Mouse (Mus musculus) heart, embryonic 12.5 days (tissue): Measurements from ENCODE around the gene Sult6b2. TPM values are rescaled to one million over a fixed set of nuclear protein-coding genes. Genes with fewer than 3 reads are reported as not detected.
A peak's percentile ranks its signal among the peaks of the same experiment; 100 is the strongest.

ENCODE experiments used
- ATAC-seq: fragments of 200-750 bp; cut with Nextera tagmentation; 2 replicates; pipeline ENCODE4 v1.8.0; 2017; ENCODE audit warnings: moderate TSS enrichment, moderate library complexity; ENCODE audit not compliant: insufficient number of reproducible peaks, low FRiP score
- H3K27ac ChIP-seq: fragments of 300-500 bp; sonication (generic); 2 replicates; pipeline ENCODE4 v1.5.1; 2016; ENCODE audit warnings: mild to moderate bottlenecking, moderate library complexity; ENCODE audit not compliant: poor library complexity, severe bottlenecking
- H3K27me3 ChIP-seq: fragments of 300-500 bp; sonication (generic); replicated peaks from 2 replicates; pipeline ENCODE4 v1.6.1; 2016; ENCODE audit warnings: mild to moderate bottlenecking, moderate library complexity
- H3K36me3 ChIP-seq: fragments of 300-500 bp; sonication (generic); 2 replicates; pipeline ENCODE4 v1.6.1; 2016; ENCODE audit warnings: mild to moderate bottlenecking, moderate library complexity
- H3K4me1 ChIP-seq: fragments of 300-500 bp; sonication (generic); replicated peaks from 2 replicates; pipeline ENCODE4 v1.6.1; 2016; ENCODE audit warnings: mild to moderate bottlenecking
- H3K4me2 ChIP-seq: fragments of 300-500 bp; sonication (generic); 2 replicates; pipeline ENCODE4 v1.6.1; 2016; ENCODE audit warnings: mild to moderate bottlenecking, moderate library complexity
- H3K4me3 ChIP-seq: fragments of 300-500 bp; sonication (generic); 2 replicates; pipeline ENCODE4 v1.5.1; 2016; ENCODE audit warnings: mild to moderate bottlenecking
- H3K9ac ChIP-seq: fragments of 300-500 bp; sonication (generic); 2 replicates; pipeline ENCODE4 v1.6.1; 2016; ENCODE audit warnings: mild to moderate bottlenecking, moderate library complexity
- H3K9me3 ChIP-seq: fragments of 300-500 bp; sonication (generic); replicated peaks from 2 replicates; pipeline ENCODE4 v1.6.1; 2016; ENCODE audit warnings: mild to moderate bottlenecking, moderate library complexity
- WGBS: fragments of 180-500 bp; shearing (Covaris S2); methylation state at CpG from one replicate; pipeline ENCODE4 v1.1.7; 2016; 5-methylcytosine and 5-hydroxymethylcytosine counted together
- polyA plus RNA-seq: library from polyadenylated mRNA; unstranded; fragments of >200 nt; fragmentation: Nextera tagmentation; extraction: Ambion mirVana; gene quantifications from 2 replicates; pipeline ENCODE4 v1.2.1, GENCODE M21; 2016

The Sult6b2 gene
- polyA plus RNA-seq, 1 experiment from 2014 or later: 0.08 TPM

DNA sequence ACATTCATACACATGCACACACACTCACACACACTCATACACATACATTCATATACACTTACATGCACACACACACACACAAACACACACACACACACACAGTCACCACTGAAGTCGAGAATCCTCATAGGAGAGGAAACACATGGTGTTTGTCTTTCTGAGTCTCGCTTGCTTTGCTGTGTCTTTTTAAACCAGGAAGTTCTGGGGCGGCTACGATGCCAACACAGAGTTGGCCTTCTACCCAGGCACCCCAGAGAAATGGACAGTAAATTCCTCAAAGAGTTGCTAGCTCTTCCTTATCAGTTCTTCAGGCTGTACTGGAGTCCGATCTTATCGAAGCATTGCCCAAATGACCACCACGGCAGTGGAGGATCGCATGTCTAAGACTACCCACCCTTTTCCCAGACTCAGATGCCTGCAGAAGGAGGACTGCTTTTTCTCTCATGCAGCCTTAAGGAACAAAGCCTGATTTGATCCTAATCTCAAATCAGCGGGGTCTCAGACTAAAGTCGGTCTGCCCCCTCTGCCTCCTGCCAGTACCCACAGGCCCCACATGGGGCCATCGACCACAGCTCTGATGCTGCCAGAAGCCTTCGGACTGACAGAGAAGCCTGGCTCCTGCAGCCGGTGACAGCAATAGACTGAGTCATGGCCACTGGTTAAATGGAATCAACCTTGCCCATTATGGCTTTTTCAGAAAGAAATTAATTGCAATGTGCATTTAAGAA lies 11.9 kb downstream of the Sult6b2 start:
- Histone ChIP-seq H3K9me3 (peaks cover 5% of the 10 kb centered on the region; the same call in 1 of the 2 replicates), H3K27ac (no peak overlapping the region), H3K4me1 (peaks cover 14% of the 10 kb centered on the region), H3K27me3 (no peaks in the 10 kb centered on the region), H3K9ac (no peak overlapping the region), H3K4me2 (peak overlapping the region; percentile 43), H3K4me3 (no peak overlapping the region), H3K36me3 (no peaks in the 10 kb centered on the region)
- 22% methylated on average over 13 of the region's 13 CpGs for WGBS
- no peak for ATAC-seq

DNA sequence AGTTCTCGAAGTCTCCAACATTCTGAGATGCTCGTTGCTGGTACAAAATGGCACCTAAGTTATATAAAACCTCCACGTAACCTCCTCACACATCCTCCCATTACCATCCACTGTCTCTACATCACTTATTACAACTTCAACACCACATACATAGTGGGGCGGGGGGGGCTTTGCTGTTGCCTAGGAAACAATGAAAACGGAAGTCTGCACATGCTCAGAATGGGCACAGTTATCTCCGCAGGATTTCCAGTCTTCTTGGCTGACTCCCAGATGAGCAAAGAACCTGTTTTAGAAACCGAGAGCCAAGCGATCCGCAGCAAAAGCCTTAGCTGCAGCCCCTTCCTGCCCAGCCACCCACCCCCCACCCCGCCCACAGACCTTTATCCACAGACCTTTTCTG lies 14.6 kb downstream of the Sult6b2 start:
- Histone ChIP-seq H3K9me3 (peaks cover 5% of the 10 kb centered on the region; the same call in 1 of the 2 replicates), H3K4me3 (no peak overlapping the region), H3K27ac (no peak overlapping the region), H3K9ac (no peak overlapping the region), H3K4me2 (no peak overlapping the region), H3K4me1 (peaks cover 14% of the 10 kb centered on the region; the same call in 1 of the 2 replicates), H3K27me3 (no peaks in the 10 kb centered on the region), H3K36me3 (no peaks in the 10 kb centered on the region)
- no peak for ATAC-seq
- WGBS: 83% methylated on average over 10 of the region's 10 CpGs

DNA sequence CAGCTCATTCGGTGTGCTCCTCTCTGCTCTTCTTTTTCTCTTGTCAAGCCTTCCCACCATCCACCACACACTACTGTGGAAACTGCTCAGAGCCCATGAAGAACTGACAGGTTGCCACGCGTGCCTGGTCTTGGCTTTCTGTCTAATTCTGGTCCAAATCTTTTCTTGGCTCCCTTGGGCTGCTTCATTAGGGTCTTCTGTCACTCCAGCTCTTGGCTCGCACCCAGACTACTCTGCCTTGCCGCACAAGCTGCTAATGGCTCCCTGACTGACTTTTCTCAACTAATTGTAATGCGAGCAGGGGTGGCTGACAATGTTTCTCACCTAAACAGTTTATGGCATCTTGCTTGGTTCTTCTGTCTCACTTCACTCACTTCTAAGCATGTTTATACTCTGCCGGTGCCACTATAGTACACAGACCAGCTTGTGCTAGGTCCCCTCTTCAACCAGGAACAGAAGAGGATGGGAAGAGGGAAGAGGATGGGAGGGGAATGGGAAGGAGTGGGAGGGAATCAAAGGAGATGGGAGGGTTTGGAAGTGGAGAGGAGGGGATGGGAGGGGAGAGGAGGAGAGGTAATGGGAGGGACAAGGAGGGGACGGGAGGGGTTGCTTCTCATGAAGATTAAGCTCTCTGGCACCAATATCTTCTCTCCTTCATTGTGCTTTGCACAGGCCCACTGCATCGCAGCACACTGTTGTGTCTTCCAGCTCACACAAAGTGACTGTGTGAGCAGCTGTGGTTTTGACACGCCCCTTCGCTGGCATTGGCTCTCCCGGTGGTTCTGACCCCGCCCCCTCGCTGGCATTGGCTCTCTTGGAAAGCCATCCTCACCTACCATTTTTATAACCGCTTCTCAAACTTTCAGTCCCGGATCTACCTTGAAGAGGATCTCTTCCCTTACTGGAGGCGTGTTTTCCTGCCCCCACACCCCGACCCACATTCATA lies 16.0 kb downstream of the Sult6b2 start:
- Histone ChIP-seq H3K27ac (no peak overlapping the region), H3K27me3 (no peaks in the 10 kb centered on the region), H3K4me1 (peaks cover 14% of the 10 kb centered on the region; the same call in 1 of the 2 replicates), H3K4me2 (no peak overlapping the region), H3K4me3 (no peak overlapping the region), H3K36me3 (no peaks in the 10 kb centered on the region), H3K9ac (no peak overlapping the region), H3K9me3 (peaks cover 5% of the 10 kb centered on the region; the same call in 1 of the 2 replicates)
- ATAC-seq: no peak
- WGBS: 53% methylated on average over 18 of the region's 18 CpGs

DNA sequence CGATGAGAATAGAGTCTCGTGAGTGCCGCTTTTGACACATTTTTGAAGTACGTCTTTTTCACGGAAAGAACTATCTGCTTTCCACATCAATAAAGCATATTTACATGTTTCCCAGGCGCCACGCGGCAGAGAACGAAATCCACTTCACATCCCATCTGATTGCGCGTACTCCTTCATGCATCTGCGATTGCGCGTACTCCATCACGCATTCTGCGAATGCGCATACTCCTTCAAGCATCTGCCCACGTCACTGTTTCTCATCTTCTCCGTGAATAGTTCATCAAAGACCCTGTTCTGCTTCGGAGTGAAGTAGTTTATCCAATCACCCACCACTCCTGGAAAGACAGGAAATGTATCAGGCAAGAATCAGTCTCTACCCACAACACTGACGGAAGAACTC lies 18.2 kb downstream of the Sult6b2 start:
- no peak overlapping the region for H3K4me3 ChIP-seq
- 81% methylated on average over 21 of the region's 21 CpGs for WGBS
- no peak for ATAC-seq

DNA sequence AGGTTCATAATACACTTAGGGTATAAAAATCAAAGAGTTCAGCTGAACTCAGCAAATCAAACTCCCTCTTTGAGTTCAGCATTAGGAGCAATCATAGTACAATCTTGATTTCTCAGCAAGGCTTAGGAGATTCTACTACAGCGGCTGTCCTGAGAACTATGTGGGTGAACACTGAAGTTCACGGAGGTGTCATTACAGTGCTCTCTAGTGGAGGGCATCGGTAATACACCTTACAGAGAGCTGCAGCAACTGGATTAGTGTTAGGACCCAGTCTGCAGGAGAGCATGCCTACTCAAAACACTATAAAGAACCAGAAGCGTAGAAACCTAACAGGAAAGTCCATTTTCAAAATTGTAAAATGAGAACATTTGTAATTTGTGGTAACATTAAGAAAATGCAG lies 19.0 kb downstream of the Sult6b2 start:
- H3K27me3 ChIP-seq: no peaks in the 10 kb centered on the region
- ATAC-seq: no peak
- no peak overlapping the region for H3K4me2 ChIP-seq
- H3K9ac ChIP-seq: no peak overlapping the region
- no peak overlapping the region for H3K27ac ChIP-seq
- H3K36me3 ChIP-seq: no peaks in the 10 kb centered on the region
- 29% methylated on average over 4 of the region's 4 CpGs for WGBS
- H3K4me3 ChIP-seq: no peak overlapping the region
- 0 out of 2 replicates have a peak, but pooled peaks cover 8% of the 10 kb centered on the region for H3K4me1 ChIP-seq
- peaks cover 5% of the 10 kb centered on the region; the same call in 1 of the 2 replicates for H3K9me3 ChIP-seq

More for the DNA sequence above, 18.2 kb downstream of the Sult6b2 start:
- H3K27ac ChIP-seq: no peak overlapping the region
- no peak overlapping the region for H3K4me2 ChIP-seq
- no peaks in the 10 kb centered on the region for H3K36me3 ChIP-seq
- H3K27me3 ChIP-seq: no peaks in the 10 kb centered on the region
- peaks cover 5% of the 10 kb centered on the region; the same call in 1 of the 2 replicates for H3K9me3 ChIP-seq
- 0 out of 2 replicates have a peak, but pooled peaks cover 8% of the 10 kb centered on the region for H3K4me1 ChIP-seq
- H3K9ac ChIP-seq: no peak overlapping the region

DNA sequence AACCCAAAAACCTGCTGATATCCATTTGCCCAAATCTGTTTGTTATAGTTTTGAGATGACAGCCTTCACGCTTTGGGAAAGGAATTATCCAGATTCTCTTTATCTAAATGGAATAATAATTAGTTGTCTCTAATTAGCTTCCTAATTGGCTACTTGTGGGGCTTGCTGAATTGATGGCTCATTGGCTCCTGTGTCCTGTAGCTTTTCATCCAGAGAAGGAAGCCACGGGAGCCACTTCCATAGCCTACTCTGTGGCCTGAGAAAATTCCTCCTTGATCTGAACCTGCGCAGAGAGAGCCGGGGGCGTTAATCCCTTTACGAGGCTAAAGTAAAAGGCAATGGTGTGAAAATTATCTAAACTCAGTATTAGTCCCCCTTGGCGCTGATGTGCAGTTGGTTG lies 23.0 kb downstream of the Sult6b2 start:
- H3K4me1 ChIP-seq: peaks cover 13% of the 10 kb centered on the region
- H3K27me3 ChIP-seq: no peaks in the 10 kb centered on the region
- H3K36me3 ChIP-seq: no peaks in the 10 kb centered on the region
- no peak overlapping the region for H3K9ac ChIP-seq
- WGBS: 70% methylated on average over 7 of the region's 7 CpGs
- ATAC-seq: no peak
- H3K9me3 ChIP-seq: no peaks in the 10 kb centered on the region
- no peak overlapping the region for H3K4me3 ChIP-seq
- no peak overlapping the region for H3K4me2 ChIP-seq
- H3K27ac ChIP-seq: no peak overlapping the region

- ATAC-seq: no peak
These were observed 23.7 kb downstream of the Sult6b2 start for GRCm38 (mm10) chr6:142780574-142781033.

GRCm38 (mm10) chr6:142779812-142780573 lies 24.3 kb downstream of the Sult6b2 start:
- Histone ChIP-seq H3K36me3 (peaks cover 11% of the 10 kb centered on the region), H3K27ac (no peak overlapping the region), H3K9me3 (no peaks in the 10 kb centered on the region), H3K9ac (no peak overlapping the region), H3K27me3 (no peaks in the 10 kb centered on the region), H3K4me2 (no peak overlapping the region), H3K4me1 (peaks cover 16% of the 10 kb centered on the region), H3K4me3 (no peak overlapping the region)
- no peak for ATAC-seq
- 73% methylated on average over 14 of the region's 14 CpGs for whole genome bisulfite sequencing

More at GRCm38 (mm10) chr6:142780574-142781033, 23.7 kb downstream of the Sult6b2 start:
- Histone ChIP-seq H3K4me2 (no peak overlapping the region), H3K27me3 (no peaks in the 10 kb centered on the region), H3K9me3 (no peaks in the 10 kb centered on the region), H3K27ac (no peak overlapping the region), H3K4me1 (peaks cover 16% of the 10 kb centered on the region), H3K9ac (no peak overlapping the region), H3K36me3 (peaks cover 5% of the 10 kb centered on the region; the same call in 1 of the 2 replicates), H3K4me3 (no peak overlapping the region)
- WGBS: 85% methylated on average over 4 of the region's 4 CpGs

- H3K4me2 ChIP-seq: no peak overlapping the region
- H3K9ac ChIP-seq: no peak overlapping the region
- H3K27me3 ChIP-seq: no peaks in the 10 kb centered on the region
- WGBS: 43% methylated on average over 11 of the region's 11 CpGs
- no peaks in the 10 kb centered on the region for H3K9me3 ChIP-seq
- H3K4me1 ChIP-seq: peaks cover 16% of the 10 kb centered on the region
- H3K27ac ChIP-seq: no peak overlapping the region
- H3K36me3 ChIP-seq: peaks cover 16% of the 10 kb centered on the region
- H3K4me3 ChIP-seq: no peak overlapping the region
- ATAC-seq: peak; percentile 33; the same call in 1 of the 2 replicates
These were observed 25.1 kb downstream of the Sult6b2 start for GRCm38 (mm10) chr6:142779045-142779811.

- WGBS: 11% methylated on average over 4 of the region's 4 CpGs
- Histone ChIP-seq H3K4me1 (peaks cover 16% of the 10 kb centered on the region), H3K27ac (no peak overlapping the region), H3K4me3 (no peak overlapping the region), H3K36me3 (peaks cover 39% of the 10 kb centered on the region), H3K27me3 (no peaks in the 10 kb centered on the region), H3K9ac (no peak overlapping the region), H3K9me3 (no peaks in the 10 kb centered on the region), H3K4me2 (no peak overlapping the region)
- ATAC-seq: no peak
These were observed 27.4 kb downstream of the Sult6b2 start for GRCm38 (mm10) chr6:142776935-142777334.
